Mouse (Mus musculus) monocyte, adult 5-6 weeks (primary cell): ENCODE measurements around the gene Dusp11. TPM values are rescaled to one million over a fixed set of nuclear protein-coding genes. Genes with fewer than 3 reads are reported as not detected.
"Not testable (repeated sequence)": the region's sequence is repeated elsewhere in the genome, so short reads cannot be mapped to it uniquely, and the experiment has no call there.

Experiments
- ATAC-seq: fragments of 153-309, 156-312 bp; replicated peaks from 2 replicates; pipeline ENCODE4 v1.8.0; 2017; ENCODE audit warnings: mild to moderate bottlenecking; ENCODE audit not compliant: low TSS enrichment, insufficient number of reproducible peaks, severe bottlenecking, poor library complexity, low FRiP score
- total RNA-seq: library from RNA; stranded (forward); fragments of 200-1000, 200-491, 200-594 nt; gene quantifications from 3 replicates; pipeline ENCODE4 v1.2.3, GENCODE M21; 2017

The Dusp11 gene
- total RNA-seq, 1 experiment from 2014 or later: 81.0 TPM

DNA sequence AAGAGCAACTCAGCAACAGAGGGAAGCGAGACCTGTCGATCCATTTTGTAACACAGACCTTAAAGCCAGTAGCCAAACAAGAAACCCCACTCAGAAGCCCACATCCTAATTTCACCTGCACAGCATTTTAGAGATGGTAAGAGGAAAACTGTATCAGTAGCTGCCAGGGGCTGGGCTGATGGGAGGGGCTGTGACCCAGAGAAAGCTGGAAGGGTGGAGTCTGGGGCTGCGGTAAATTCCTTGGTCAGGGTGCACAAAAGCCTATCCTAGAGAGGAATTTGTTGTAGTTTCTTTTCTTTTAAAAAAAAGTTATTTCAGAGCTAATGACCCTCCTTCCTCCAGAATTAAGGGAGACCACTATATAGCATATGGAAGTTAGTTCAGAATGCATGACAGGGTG lies 19.0 kb downstream of the Dusp11 start:
- ATAC-seq: no peak

DNA sequence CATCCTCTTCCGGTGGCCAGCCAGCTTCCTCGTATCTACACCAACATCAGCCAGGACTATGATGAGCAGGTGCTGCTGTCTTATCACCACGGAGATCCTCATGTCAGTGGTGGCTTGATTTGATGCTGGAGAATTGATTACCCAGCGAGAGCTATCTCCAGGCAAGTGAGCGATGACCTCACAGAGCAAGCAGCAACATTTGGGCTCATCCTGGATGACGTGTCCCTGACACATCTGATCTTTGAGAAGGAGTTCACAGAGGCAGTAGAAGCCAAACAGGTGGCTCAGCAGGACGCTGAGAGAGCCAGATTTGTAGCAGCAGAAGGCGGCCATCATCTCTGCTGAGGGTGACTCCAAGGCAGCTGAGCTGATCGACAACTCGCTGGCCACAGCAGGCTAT lies 22.8 kb downstream of the Dusp11 start:
- no peak for ATAC-seq

DNA sequence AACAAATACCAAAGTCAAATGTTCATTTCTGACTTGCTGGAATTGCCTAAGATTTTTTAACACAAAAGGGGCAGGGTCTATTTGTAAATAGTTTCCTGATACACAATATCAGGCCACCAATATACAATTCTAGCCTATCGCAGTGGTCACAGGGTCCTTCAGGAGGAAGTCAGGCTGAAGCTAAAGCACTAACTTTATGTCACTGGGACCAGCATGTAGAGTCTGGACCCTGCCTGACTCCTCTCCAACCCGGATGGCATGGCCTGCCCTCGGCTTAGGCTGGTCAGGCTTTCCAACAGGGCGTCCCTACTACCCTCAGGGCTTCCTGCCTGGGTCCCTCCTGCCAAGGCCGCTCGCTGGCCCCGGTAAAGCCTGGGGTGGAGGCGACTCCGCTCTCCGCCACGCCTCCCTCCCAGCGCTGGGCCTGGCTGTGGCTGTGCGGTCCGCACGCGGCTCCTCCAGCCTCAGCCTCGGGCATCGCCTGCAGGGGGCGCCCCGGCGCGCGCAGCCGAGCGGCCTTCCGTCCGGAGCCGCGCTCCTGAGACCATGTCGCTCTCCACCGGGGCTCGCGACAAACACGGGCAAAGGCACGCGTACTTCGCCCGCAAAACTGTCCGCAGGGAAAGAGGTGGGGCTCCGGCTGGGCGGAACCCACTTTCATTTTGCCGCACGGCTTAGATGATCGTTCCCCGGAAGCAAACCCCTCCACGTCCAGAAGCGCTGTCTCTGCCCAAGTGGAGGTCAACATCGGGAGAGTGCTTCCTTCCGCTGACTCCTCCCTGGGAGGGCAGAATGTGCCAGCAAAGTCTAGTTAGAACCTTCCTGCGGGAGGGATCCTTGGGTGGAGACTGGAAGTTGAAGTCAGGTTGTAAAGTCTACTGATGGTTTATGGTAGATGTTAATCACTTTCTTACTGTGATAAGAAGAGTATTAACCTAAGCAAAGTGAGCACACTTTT lies 24.7 kb downstream of the Dusp11 start:
- peak; percentile 83 for ATAC-seq

DNA sequence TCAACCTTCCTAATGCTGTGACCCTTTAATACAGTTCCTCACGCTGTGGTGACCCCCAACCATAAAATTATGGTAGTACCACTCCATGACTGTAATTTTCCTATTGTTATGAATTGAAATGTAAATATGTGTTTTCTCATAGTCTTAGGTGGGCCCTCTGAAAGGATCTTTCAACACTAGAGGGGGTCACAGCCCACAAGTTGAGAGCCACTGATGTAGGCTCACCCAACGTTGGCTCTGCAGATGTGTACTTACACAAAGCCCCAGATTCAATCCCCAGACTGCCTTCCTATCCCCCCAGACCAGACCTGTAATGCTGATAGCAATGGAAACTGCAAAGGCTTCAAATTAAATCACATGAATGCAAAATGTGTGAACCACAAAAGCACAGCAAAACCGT lies 25.8 kb downstream of the Dusp11 start:
- no peak for ATAC-seq

DNA sequence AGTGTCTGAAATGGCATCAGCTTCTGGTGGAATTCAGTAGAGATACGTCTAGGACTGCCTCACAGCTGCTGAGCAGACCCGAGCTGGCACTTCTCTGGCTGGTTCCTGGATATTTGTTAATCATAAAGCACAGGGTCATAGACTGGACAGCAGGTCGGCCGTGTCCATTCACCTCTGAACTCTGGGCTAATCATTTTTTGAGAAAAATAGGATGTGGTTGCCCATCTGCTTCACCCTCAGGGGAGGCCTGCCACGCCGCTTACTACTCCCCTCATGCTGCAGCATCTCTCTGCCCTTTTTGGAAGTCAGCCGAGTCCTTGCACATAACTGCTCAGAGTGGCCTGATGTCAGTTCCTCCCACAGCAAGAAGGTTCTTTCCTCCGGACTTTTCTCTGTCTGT lies 27.4 kb downstream of the Dusp11 start:
- ATAC-seq: no peak

DNA sequence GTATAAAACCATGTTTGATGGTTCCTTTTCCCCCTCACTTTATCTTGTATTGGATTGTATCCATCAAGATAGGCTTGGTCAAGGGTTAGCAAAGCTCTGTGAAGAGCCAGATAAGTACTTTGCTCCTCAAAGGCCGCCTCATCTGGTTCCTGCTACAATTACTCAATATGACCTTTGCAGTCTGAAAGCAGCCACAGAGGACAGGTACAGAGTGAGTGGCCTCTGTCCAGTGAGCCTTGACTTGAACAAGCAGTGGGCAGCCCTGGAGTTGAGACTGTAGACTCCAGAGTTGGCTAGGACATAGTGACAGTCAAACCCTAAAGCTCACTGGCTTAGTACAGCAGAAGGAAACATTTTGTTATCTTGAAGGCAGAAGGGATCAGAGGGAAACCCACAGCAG lies 32.2 kb downstream of the Dusp11 start:
- no peak for ATAC-seq

DNA sequence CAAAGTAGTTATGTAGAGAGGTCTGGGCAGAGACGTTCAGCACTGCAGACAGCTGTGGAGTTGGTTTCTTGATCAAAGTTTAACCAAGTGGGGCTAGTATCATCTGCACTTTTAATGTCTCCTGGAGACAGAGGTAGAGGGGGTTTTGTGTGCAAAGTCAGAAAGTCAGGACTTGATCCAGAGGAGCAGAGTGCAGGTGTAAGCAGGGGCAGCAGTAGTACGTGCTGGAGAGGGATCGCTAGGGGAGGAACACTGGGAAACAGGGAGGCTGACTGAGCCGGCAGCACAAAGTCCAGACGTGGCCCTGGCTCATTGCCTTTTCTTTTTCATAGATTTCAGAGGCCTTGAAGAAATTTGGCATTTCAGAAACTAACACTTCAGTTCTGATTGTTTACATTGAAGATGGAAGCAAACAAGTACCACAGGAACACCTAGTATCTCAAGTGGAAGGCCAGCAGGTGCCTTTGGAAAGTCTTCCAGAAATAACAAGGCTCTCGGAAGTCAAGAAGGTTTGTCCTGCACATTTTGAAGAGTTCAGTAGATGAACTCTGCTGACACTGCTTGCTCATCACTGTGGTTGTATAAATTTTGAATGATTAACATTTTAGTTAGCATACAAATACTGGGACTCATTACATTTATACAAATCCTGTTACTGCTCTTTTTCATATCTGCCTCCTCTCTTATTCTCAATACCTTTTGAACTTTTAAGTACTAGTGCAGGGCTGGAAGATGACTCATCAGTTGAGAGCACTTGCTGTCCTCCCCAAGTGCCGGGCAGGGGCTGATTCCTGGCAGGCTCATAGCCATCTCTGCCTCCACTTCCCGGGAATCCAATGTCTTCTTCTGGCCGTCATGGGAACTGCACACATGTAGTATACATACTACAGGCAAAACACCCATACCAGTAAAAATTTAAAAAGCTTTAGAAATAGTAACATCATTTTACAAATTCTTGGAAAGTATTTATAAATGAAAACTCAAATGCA lies 33.7 kb downstream of the Dusp11 start:
- no peak for ATAC-seq

DNA sequence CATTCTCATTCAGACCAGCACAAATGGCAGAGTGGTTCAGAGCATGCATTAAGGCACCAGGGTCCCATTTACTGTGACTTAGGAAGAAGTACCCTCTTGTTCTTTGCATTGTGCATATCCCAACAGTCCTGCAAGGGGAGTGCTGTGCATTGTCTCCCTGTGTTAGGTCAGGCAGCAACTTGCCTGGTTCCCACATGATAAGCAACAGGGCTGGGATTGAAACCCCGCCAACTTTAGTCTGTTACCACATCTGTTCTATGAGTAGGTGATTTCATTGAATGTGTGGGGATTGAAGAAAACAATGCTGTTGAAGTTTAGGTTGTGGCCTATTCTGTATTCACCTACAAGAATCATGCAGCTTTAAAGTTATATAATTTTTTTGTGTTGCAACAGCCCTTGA lies 34.8 kb downstream of the Dusp11 start:
- ATAC-seq: no peak

DNA sequence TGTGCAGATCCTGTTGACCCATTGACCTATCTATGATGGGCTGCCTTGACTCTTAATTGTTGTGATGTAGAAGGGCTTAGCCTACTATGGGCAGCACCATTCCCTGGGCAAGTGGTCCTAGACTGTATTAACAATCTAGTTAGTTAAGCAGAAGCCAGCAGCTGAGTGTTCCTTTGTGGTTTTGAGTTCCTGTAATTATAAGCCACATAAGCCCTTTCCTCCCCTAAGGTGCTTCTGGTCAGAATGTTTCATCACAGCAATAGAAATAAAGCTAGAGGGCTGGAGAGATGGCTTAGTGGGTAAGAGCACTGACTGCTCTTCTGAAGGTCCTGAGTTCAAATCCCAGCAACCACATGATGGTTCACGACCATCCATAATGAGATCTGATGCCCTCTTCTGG lies 37.8 kb downstream of the Dusp11 start:
- no peak for ATAC-seq

DNA sequence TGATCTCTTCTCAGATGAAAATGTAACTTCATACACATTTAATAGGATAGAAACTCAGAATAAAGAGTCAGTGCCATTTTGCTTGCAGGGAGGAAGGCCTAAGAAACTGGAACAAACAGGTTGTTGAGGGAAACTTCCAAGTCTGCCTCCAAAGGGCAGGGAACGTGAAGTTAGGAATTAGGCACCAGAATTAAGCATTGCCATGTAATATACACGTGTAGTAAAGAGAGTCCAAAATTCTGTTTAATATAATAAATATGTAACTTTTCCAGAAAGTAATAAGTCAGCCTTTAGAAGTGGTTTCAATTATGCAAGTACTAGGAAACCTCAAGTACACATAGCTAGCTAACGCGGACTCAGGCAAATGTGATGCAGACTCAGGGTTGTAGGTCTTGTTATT lies 42.1 kb downstream of the Dusp11 start:
- ATAC-seq: no peak

DNA sequence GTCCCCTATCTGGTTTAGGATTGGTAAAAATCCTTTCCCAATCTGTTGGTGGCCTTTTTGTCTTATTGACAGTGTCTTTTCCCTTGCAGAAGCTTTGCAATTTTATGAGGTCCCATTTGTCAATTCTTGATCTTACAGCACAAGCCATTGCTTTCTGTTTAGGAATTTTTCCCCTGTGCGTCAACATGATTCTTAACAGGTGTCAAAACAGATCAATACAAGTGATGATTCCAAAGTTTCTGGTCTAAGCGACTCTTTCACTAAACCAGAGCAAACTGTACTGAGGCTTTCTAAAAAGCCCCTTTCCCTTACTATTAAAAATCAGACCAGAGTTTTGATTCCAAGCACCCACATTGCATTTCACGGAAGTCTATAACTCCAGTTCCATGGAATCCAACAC lies 43.1 kb downstream of the Dusp11 start:
- not testable (repeated sequence) for ATAC-seq

DNA sequence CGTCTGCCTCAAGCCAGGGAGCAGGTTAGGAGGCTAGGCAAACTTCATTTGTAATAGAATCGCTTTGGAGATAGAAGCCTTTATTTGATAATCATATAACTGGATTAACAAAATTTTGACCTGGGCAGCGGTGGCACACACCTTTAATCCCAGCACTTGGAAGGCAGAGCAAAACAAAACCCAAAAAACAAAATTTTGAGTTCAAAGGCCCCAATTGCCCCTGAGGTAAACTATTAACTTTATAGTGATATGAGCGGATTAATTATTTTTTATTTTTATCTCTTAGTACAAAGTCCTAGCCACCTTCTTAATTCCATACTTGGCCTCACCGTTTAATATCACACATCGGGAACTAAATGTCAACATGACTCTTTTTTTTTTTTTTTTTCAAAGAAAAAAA lies 44.9 kb downstream of the Dusp11 start:
- ATAC-seq: no peak

DNA sequence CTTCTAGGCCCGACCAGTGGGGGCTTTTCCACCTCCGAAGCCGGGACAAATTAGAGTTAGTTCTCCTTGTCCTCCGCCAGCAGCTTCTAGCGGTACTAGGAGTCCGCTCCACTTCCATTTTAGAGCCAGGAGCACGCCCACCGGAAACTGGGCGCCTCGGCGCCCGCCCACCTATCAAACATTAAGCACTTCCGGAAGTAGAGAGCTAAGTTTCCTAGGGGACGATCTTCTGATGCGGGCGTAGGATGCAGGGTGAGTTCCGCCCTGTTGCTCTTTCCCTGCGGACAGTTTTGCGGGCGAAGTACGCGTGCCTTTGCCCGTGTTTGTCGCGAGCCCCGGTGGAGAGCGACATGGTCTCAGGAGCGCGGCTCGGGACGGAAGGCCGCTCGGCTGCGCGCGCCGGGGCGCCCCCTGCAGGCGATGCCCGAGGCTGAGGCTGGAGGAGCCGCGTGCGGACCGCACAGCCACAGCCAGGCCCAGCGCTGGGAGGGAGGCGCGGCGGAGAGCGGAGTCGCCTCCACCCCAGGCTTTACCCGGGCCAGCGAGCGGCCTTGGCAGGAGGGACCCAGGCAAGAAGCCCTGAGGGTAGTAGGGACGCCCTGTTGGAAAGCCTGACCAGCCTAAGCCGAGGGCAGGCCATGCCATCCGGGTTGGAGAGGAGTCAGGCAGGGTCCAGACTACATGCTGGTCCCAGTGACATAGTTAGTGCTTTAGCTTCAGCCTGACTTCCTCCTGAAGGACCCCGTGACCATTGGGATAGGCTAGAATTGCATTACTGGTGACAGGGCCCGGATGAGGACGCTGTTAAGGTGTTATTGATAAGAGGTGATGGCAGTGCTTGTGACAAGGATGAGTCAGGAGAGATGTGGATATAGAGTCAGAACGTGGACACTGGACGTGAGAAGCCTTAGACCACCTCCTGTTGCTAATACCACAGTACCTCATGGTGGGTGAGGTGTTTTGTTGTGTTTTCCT lies 45.6 kb downstream of the Dusp11 start, which contains the start of gene Nat8f1:
TSS of gene Nat8f1 (minus strand) at position 149 of the 975 bp plus-strand sequence.
- peak; percentile 82 for ATAC-seq

DNA sequence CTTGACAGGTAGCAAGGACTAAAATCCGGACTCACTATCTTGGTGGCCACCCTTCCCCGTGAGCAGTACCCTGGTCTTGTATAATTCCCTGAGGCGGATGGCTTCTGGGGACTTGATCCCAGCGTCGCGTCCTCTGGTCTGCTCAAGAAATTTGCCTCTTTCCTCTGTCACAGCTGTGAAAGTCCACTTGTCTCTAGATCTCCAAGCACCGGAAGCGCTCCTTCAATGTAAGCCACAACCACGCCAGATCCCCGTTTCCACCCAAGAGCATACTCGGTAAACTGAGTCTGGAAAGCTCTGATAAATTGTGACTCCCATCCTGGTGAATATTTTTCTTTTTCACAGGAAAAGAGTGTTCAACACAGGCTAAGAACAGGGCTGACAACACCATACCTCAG lies 46.3 kb downstream of the Dusp11 start:
- no peak for ATAC-seq

DNA sequence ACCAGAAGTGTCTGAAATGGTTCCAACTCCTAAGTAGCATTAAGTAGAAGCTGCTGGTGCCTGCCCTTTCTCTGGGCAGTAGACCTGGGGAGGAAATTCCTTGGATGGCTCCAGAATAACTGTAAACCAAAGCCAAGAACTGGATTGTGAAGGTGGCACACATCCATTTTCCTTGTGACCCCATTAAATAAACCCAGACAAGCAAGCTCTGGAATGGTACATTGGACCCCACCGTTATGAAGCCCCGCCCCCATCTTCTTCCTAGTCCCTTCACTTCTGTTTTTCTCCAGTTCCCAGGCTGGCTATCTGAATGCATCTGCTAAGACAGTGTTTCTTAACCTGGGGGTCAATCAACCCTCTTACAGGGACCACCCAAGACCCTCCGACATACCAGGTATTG lies 49.9 kb downstream of the Dusp11 start, which contains the start of gene Tprkb:
TSS of gene Tprkb (plus strand) at position 279 of the 400 bp plus-strand sequence.
- no peak for ATAC-seq

DNA sequence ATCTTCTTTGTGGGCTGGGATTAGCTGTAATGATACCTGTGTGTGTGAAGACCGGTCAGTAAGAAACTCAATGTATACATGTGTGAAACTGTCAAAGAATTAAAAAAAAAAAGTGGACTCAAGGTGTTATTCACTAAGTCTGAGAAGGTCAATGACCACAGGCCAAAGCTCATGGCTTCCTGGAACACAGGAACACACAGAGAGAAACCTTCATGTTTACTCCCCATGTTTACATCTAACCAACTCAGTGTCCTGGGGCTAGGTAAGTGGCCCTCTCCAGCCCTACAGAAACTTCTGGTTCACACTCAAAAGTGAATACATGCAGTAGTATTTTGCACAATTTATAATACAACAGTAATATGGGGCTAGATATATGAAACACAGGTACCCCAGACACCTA lies 51.8 kb downstream of the Dusp11 start:
- ATAC-seq: no peak

DNA sequence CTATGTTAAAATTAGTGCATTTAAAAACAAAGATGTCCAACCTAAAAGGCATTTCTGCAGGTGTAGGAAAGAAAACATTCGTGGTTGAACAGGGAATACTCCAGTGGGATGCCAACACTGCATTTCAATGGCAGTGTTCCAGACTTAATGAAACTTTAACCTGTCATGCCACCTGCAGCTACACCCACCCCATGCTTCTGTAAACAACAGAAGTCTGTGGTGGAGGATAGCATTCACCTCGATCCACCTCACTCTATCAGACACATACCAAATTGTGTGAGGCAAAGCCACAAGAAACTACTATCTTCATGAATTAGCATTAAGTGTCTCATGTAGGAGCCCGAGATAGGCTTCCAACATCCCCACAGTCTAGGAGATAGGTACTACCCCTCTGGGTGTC lies 53.1 kb downstream of the Dusp11 start:
- no peak for ATAC-seq

DNA sequence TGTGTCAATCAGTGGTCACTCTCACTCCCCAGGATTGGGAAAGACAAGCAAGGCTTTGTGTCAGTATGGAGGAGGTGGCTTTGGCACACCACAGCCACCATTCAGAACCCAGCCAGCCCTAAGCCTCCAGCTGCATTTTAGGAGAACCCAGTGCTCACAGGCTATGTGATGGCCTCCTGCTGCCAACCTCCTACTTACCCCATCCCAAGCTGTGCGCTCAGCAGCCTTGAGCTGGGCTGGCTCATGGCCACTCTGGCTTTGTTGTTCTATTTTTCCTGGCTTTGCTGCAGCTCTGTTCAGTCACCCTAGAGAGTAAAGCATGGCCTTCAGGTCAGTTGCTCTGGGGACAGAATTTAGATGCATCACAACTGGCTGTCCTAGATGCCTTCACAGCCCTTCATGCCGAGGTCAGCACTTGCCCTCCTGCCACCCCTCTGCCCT lies 54.5 kb downstream of the Dusp11 start:
- not testable (repeated sequence) for ATAC-seq
